Mouse (Mus musculus): ENCODE measurements at regions not wholly inside any gene's neighbourhood (a gene's known extent, or its start where the extent isn't known, plus 50 kb on each side); places are given as distances from the start of the nearest gene placed in this dataset.

DNA sequence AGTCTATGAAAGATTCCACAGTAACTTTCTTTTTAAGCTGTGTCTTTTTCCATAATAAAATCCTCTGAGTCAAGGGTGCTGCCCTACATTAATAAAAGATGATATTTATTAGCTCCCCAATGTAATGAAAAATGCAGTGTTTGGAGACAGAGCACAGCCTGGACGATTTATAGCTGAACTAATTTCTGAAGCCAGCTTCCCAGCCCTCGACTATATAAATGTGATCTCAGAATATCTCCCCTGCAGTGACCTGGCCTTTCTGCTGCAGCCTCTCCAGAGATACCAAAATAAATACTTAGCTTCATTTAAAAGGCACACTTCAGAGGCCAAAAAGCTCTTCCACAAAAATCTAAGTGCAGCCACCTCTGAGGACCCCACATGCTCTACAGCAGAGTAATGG lies 534.7 kb downstream of the Zfp619 start:
- Histone ChIP-seq H3K4me2 (replicated peaks; ENCODE audit: low read depth, low read length) (no peak overlapping the region), H3K4me1 (ENCODE audit: control insufficient read depth, insufficient read depth, low read length) (no peaks in the 10 kb centered on the region), H3K27me3 (ENCODE audit: control insufficient read depth, insufficient read depth, low read length) (no peaks in the 10 kb centered on the region), H3K4me3 (ENCODE audit: low read length) (no peak overlapping the region), H3K9ac (ENCODE audit: low read depth, low read length) (no peak overlapping the region), H3K27ac (ENCODE audit: low read depth, low read length) (no peak overlapping the region), H3K36me3 (ENCODE audit: control insufficient read depth, insufficient read depth, low read length) (no peaks in the 10 kb centered on the region), H3K9me3 (ENCODE audit: control insufficient read depth, low read length) (no peaks in the 10 kb centered on the region)
- ATAC-seq (ENCODE audit: low FRiP score, low TSS enrichment): no peak
- WGBS: 41% methylated on average over 2 of the region's 2 CpGs

DNA sequence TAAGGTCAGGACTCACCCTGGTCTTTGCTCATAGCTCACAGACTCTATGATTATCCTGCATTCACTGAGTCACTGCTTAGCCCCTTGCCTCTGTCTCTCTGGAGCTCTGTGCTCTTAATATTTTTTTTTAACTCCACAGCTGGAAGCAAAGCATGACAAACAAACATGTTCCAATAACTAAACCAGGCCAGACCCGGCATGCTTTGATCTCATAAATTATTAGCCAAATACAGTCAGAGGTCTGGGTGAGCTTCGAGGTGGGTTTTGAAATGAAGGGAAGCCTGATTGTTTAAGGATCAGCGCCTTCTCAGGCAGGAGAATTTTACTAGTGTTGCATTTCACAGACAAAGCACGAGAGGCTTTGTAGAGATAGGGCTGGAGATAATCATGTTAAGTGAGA lies 541.3 kb downstream of the Zfp619 start:
- Histone ChIP-seq H3K4me3 (ENCODE audit: low read length) (no peak overlapping the region), H3K36me3 (ENCODE audit: control insufficient read depth, insufficient read depth, low read length) (no peaks in the 10 kb centered on the region)

DNA sequence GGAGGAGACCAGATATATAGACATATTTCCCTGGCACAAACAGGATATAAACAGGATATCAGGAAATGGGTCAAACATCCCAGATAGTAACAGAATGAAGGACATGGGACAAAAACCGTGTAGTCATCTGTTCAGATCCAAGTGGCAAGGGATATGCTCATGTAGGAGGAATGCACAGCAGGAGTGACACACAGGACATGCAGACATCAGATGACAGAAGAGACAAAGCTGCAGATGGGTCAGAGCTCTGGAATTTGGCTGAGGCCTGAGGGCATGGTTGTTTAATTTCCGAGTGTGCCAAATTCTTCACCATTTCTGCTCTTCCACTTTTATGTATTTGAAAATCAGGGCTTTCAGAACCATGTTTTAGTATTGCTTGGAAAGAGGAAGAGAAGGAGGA lies 547.1 kb downstream of the Zfp619 start:
- H3K4me2 ChIP-seq (replicated peaks; ENCODE audit: low read depth, low read length): no peak overlapping the region
- 69% methylated on average over 2 of the region's 2 CpGs for WGBS
- H3K36me3 ChIP-seq (ENCODE audit: control insufficient read depth, insufficient read depth, low read length): no peaks in the 10 kb centered on the region
- H3K4me3 ChIP-seq (ENCODE audit: low read length): no peak overlapping the region
- H3K27ac ChIP-seq (ENCODE audit: low read depth, low read length): no peak overlapping the region
- no peak overlapping the region for H3K9ac ChIP-seq (ENCODE audit: low read depth, low read length)
- no peaks in the 10 kb centered on the region for H3K9me3 ChIP-seq (ENCODE audit: control insufficient read depth, low read length)
- no peaks in the 10 kb centered on the region for H3K27me3 ChIP-seq (ENCODE audit: control insufficient read depth, insufficient read depth, low read length)
- H3K4me1 ChIP-seq (ENCODE audit: control insufficient read depth, insufficient read depth, low read length): no peaks in the 10 kb centered on the region
- ATAC-seq (ENCODE audit: low FRiP score, low TSS enrichment): no peak

More for the DNA sequence above, 541.3 kb downstream of the Zfp619 start:
- WGBS: 27% methylated on average over 4 of the region's 4 CpGs
- Histone ChIP-seq H3K4me2 (replicated peaks; ENCODE audit: low read depth, low read length) (no peak overlapping the region), H3K27ac (ENCODE audit: low read depth, low read length) (no peak overlapping the region), H3K9me3 (ENCODE audit: control insufficient read depth, low read length) (no peaks in the 10 kb centered on the region), H3K27me3 (ENCODE audit: control insufficient read depth, insufficient read depth, low read length) (no peaks in the 10 kb centered on the region), H3K4me1 (ENCODE audit: control insufficient read depth, insufficient read depth, low read length) (no peaks in the 10 kb centered on the region), H3K9ac (ENCODE audit: low read depth, low read length) (no peak overlapping the region)
- no peak for ATAC-seq (ENCODE audit: low FRiP score, low TSS enrichment)

DNA sequence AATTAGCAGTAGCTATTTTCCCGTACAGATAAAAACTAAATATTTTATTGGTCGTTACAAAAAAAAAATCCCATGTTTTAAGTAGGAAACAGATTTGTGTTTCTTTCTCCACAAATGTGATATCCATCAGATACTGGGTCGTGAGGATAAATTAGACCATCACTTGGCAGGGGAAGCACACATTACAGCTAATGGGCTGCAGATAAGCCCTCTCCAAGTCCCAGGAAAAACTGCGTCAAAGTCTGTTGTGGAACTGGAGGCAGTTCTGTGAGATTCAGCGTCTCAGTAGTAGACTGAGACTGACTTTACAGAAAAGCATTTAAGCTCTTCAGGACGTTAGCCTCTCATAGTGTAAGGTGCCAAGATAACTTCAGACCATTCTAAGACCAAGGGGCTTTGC lies 548.0 kb downstream of the Zfp619 start:
- H3K9me3 ChIP-seq (ENCODE audit: control insufficient read depth, low read length): no peaks in the 10 kb centered on the region
- H3K4me1 ChIP-seq (ENCODE audit: control insufficient read depth, insufficient read depth, low read length): no peaks in the 10 kb centered on the region
- H3K36me3 ChIP-seq (ENCODE audit: control insufficient read depth, insufficient read depth, low read length): no peaks in the 10 kb centered on the region
- no peak overlapping the region for H3K4me3 ChIP-seq (ENCODE audit: low read length)
- no peak overlapping the region for H3K9ac ChIP-seq (ENCODE audit: low read depth, low read length)
- no peak for ATAC-seq (ENCODE audit: low FRiP score, low TSS enrichment)
- no peak overlapping the region for H3K27ac ChIP-seq (ENCODE audit: low read depth, low read length)
- no peak overlapping the region for H3K4me2 ChIP-seq (replicated peaks; ENCODE audit: low read depth, low read length)
- H3K27me3 ChIP-seq (ENCODE audit: control insufficient read depth, insufficient read depth, low read length): no peaks in the 10 kb centered on the region
- WGBS: 66% methylated on average over 6 of the region's 6 CpGs

DNA sequence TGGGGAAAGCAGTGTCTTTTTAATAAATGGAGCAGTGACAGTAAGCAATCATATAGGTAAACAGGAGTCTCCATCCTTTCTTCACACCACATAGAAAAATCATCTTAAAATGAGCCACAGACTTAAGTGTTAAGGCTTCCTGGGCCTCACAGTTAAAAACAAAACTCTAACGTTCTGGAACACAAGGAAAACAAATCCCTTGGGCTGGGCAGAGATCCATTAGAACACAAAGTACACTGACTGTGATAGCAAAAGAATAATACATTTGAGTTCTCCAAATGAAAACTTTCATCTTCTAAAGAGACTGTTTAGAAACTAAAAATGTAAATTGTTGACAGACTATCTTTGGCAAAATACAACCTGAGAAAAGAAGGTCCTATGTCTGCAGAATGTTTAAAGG lies 549.8 kb downstream of the Zfp619 start:
- Histone ChIP-seq H3K27ac (ENCODE audit: low read depth, low read length) (no peak overlapping the region), H3K9me3 (ENCODE audit: control insufficient read depth, low read length) (no peaks in the 10 kb centered on the region), H3K4me2 (replicated peaks; ENCODE audit: low read depth, low read length) (no peak overlapping the region), H3K4me3 (ENCODE audit: low read length) (no peak overlapping the region), H3K9ac (ENCODE audit: low read depth, low read length) (no peak overlapping the region), H3K4me1 (ENCODE audit: control insufficient read depth, insufficient read depth, low read length) (no peaks in the 10 kb centered on the region), H3K36me3 (ENCODE audit: control insufficient read depth, insufficient read depth, low read length) (no peaks in the 10 kb centered on the region), H3K27me3 (ENCODE audit: control insufficient read depth, insufficient read depth, low read length) (no peaks in the 10 kb centered on the region)
- 53% methylated on average over 1 of the region's 1 CpGs for WGBS
- ATAC-seq (ENCODE audit: low FRiP score, low TSS enrichment): no peak

DNA sequence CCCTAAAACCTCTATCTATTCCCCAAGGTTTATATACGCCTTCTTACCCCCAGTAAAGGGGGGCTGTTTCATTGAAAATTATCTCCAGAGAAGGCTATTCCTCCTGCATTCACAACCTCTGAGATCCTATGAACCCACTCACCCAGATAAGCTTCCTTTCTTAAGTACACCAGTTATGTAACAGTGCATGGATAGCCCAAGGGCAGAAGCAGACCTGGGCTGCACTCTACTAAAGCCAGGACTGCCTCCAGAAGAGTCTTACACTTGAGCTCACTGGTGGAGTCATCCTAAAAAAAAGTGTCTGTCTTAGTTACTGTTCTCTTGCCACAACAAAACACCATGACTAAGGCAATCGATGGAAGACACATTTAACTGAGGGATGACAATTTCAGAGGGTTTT lies 553.7 kb downstream of the Zfp619 start:
- Histone ChIP-seq H3K27ac (ENCODE audit: low read depth, low read length) (no peak overlapping the region), H3K4me2 (replicated peaks; ENCODE audit: low read depth, low read length) (no peak overlapping the region), H3K36me3 (ENCODE audit: control insufficient read depth, insufficient read depth, low read length) (no peaks in the 10 kb centered on the region), H3K9me3 (ENCODE audit: control insufficient read depth, low read length) (no peaks in the 10 kb centered on the region), H3K27me3 (ENCODE audit: control insufficient read depth, insufficient read depth, low read length) (no peaks in the 10 kb centered on the region), H3K4me3 (ENCODE audit: low read length) (no peak overlapping the region), H3K4me1 (ENCODE audit: control insufficient read depth, insufficient read depth, low read length) (no peaks in the 10 kb centered on the region), H3K9ac (ENCODE audit: low read depth, low read length) (no peak overlapping the region)
- no peak for ATAC-seq (ENCODE audit: low FRiP score, low TSS enrichment)
- WGBS: 70% methylated on average over 2 of the region's 2 CpGs

DNA sequence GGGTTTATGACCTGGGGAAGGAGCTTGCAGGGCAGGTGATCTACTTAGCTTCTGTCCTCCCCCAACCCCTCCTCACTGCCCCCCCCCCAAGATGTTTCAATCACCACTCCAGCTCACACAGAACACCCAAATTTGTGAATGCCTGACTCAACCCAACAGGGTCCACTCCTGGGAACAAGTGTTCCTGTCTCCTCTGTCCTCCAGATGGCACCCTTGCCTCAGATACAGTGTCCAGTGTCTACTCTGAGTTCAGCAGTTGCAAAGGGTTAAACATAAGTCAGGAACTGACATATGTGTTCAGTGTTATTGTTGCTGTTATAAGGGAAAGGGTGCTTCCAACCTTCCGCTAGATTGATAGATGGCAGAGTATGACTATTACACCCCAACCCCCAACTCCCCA lies 554.9 kb downstream of the Zfp619 start:
- no peaks in the 10 kb centered on the region for H3K27me3 ChIP-seq (ENCODE audit: control insufficient read depth, insufficient read depth, low read length)
- no peaks in the 10 kb centered on the region for H3K36me3 ChIP-seq (ENCODE audit: control insufficient read depth, insufficient read depth, low read length)
- H3K9ac ChIP-seq (ENCODE audit: low read depth, low read length): no peak overlapping the region
- H3K27ac ChIP-seq (ENCODE audit: low read depth, low read length): no peak overlapping the region
- no peaks in the 10 kb centered on the region for H3K9me3 ChIP-seq (ENCODE audit: control insufficient read depth, low read length)
- 40% methylated on average over 1 of the region's 1 CpGs for WGBS
- H3K4me1 ChIP-seq (ENCODE audit: control insufficient read depth, insufficient read depth, low read length): no peaks in the 10 kb centered on the region
- no peak overlapping the region for H3K4me2 ChIP-seq (replicated peaks; ENCODE audit: low read depth, low read length)
- no peak overlapping the region for H3K4me3 ChIP-seq (ENCODE audit: low read length)
- 0 out of 2 replicates have a peak, but pooled peaks have one; percentile 57 for ATAC-seq (ENCODE audit: low FRiP score, low TSS enrichment)

DNA sequence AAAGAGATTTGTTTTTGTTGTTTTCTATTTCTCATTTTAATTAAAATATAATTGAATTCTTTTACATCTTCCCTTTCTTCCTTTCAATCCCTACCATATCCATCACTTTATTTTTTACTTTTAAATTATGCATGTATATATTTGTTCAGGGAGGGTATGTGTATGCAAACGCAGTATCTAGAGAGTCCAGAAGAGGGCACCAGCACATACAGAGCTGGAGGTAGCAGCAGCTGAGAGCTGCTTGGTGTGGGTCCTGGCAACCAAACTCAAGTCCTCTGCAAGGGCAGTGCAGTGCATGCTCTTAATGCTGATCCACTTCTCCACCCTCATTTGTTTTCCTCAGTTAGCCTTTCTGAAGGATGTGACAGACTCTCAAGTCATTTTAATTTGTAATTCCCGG lies 568.7 kb downstream of the Zfp619 start:
- Histone ChIP-seq H3K27ac (ENCODE audit: low read depth, low read length) (no peak overlapping the region), H3K27me3 (ENCODE audit: control insufficient read depth, insufficient read depth, low read length) (no peaks in the 10 kb centered on the region), H3K36me3 (ENCODE audit: control insufficient read depth, insufficient read depth, low read length) (no peaks in the 10 kb centered on the region), H3K9ac (ENCODE audit: low read depth, low read length) (no peak overlapping the region), H3K9me3 (ENCODE audit: control insufficient read depth, low read length) (no peaks in the 10 kb centered on the region), H3K4me2 (replicated peaks; ENCODE audit: low read depth, low read length) (no peak overlapping the region), H3K4me3 (ENCODE audit: low read length) (no peak overlapping the region), H3K4me1 (ENCODE audit: control insufficient read depth, insufficient read depth, low read length) (no peaks in the 10 kb centered on the region)
- no peak for ATAC-seq (ENCODE audit: low FRiP score, low TSS enrichment)
- WGBS: 60% methylated on average over 2 of the region's 2 CpGs

DNA sequence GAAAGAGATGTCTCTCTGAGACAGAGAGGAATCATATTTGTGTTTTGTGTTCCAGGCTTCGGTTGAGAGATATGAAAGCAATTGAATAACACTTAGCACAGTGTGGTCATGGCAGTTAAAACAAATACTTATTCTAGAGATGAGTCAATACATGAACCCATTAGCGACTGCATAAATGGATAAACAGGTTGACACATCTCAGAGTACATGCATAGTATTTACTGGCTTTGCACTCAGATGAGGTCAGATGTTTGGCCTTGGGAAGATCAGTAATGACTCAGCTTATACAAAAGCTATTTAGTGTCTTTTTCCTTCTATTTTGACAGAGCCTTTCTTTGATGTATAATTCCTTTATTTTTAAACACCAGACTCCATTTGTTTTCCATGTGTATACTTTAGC lies 579.5 kb downstream of the Zfp619 start:
- Histone ChIP-seq H3K9me3 (ENCODE audit: control insufficient read depth, low read length) (no peaks in the 10 kb centered on the region), H3K4me1 (ENCODE audit: control insufficient read depth, insufficient read depth, low read length) (no peaks in the 10 kb centered on the region), H3K4me3 (ENCODE audit: low read length) (no peak overlapping the region)

More for the DNA sequence above, 579.5 kb downstream of the Zfp619 start:
- H3K4me2 ChIP-seq (replicated peaks; ENCODE audit: low read depth, low read length): no peak overlapping the region
- H3K36me3 ChIP-seq (ENCODE audit: control insufficient read depth, insufficient read depth, low read length): no peaks in the 10 kb centered on the region
- H3K9ac ChIP-seq (ENCODE audit: low read depth, low read length): no peak overlapping the region
- WGBS: 84% methylated on average over 2 of the region's 2 CpGs
- H3K27me3 ChIP-seq (ENCODE audit: control insufficient read depth, insufficient read depth, low read length): no peaks in the 10 kb centered on the region
- H3K27ac ChIP-seq (ENCODE audit: low read depth, low read length): no peak overlapping the region
- no peak for ATAC-seq (ENCODE audit: low FRiP score, low TSS enrichment)
